Mouse (Mus musculus) heart, postnatal 0 days (tissue): ENCODE data around the gene Psmc5.

Experiments
- CTCF ChIP-seq: IDR thresholded peaks from 2 replicates; pipeline ENCODE4 v1.5.1; 2016; ENCODE audit warnings: antibody characterized with exemption, control low read depth, low read depth
- EP300 ChIP-seq: IDR thresholded peaks from 2 replicates; pipeline ENCODE4 v1.6.1; 2016; ENCODE audit warnings: antibody characterized with exemption, low read depth

DNA sequence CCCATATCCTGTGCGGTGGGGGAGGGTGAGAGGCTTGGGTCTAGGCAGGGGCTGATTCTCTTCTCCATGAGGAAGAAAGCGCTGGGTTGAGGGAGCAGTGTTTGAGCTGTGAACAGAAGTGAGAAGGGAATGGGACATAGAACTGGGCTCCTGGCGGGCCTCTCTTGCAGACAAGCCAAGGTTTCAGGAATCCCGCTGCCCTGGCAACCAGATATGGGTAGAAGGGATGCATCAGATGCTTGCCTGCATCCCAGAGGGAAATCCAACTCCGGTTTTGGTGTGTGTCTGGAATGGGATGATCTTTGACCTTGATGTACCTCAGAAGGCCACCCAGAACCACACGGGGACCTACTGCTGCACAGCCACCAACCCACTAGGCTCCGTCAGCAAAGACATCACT, 30.3 kb downstream of the Psmc5 start:
- TF ChIP-seq CTCF: no peak
- no peak for TF ChIP-seq EP300
